Mouse (Mus musculus): Measurements from ENCODE around the gene Bach2.

The Bach2 gene

GRCm38 (mm10) chr4:32385623-32386022, 147.0 kb downstream of the Bach2 start:
- no peak for DNase-seq (ENCODE audit: extremely low spot score, low read depth, low spot score)

- DNase-seq (ENCODE audit: extremely low spot score, low read depth, low spot score), result no peak
Measured at GRCm38 (mm10) chr4:32386346-32386745, 147.7 kb downstream of the Bach2 start.

- DNase-seq (ENCODE audit: extremely low spot score, low read depth, low spot score), result no peak
Measured at GRCm38 (mm10) chr4:32386931-32387330, 148.3 kb downstream of the Bach2 start.

GRCm38 (mm10) chr4:32387479-32388240, 149.1 kb downstream of the Bach2 start:
- no peak for DNase-seq (ENCODE audit: extremely low spot score, low read depth, low spot score)

- DNase-seq (ENCODE audit: extremely low spot score, low read depth, low spot score), result no peak
Measured at GRCm38 (mm10) chr4:32388564-32388963, 150.0 kb downstream of the Bach2 start.

GRCm38 (mm10) chr4:32389107-32389800, 150.7 kb downstream of the Bach2 start:
- DNase-seq (ENCODE audit: extremely low spot score, low read depth, low spot score), result no peak

- DNase-seq (ENCODE audit: extremely low spot score, low read depth, low spot score), result no peak
Measured at GRCm38 (mm10) chr4:32391260-32391659, 152.7 kb downstream of the Bach2 start.

- DNase-seq (ENCODE audit: extremely low spot score, low read depth, low spot score), result no peak
Measured at GRCm38 (mm10) chr4:32393226-32393625, 154.6 kb downstream of the Bach2 start.

GRCm38 (mm10) chr4:32393951-32394350, 155.3 kb downstream of the Bach2 start:
- no peak for DNase-seq (ENCODE audit: extremely low spot score, low read depth, low spot score)

- DNase-seq (ENCODE audit: extremely low spot score, low read depth, low spot score), result no peak
Measured at GRCm38 (mm10) chr4:32394850-32395249, 156.2 kb downstream of the Bach2 start.

GRCm38 (mm10) chr4:32401459-32401858, 162.9 kb downstream of the Bach2 start:
- DNase-seq (ENCODE audit: extremely low spot score, low read depth, low spot score), result no peak

GRCm38 (mm10) chr4:32403506-32403905, 164.9 kb downstream of the Bach2 start:
- no peak for DNase-seq (ENCODE audit: extremely low spot score, low read depth, low spot score)

- DNase-seq (ENCODE audit: extremely low spot score, low read depth, low spot score), result no peak
Measured at GRCm38 (mm10) chr4:32405149-32405882, 166.7 kb downstream of the Bach2 start.

- no peak for DNase-seq (ENCODE audit: extremely low spot score, low read depth, low spot score)
Measured at GRCm38 (mm10) chr4:32405985-32406384, 167.4 kb downstream of the Bach2 start.

- DNase-seq (ENCODE audit: extremely low spot score, low read depth, low spot score), result no peak
Measured at GRCm38 (mm10) chr4:32408535-32408934, 169.9 kb downstream of the Bach2 start.

- DNase-seq (ENCODE audit: extremely low spot score, low read depth, low spot score), result no peak
Measured at GRCm38 (mm10) chr4:32409116-32409880, 170.7 kb downstream of the Bach2 start.

- DNase-seq (ENCODE audit: extremely low spot score, low read depth, low spot score), result no peak
Measured at GRCm38 (mm10) chr4:32413063-32413462, 174.5 kb downstream of the Bach2 start.

GRCm38 (mm10) chr4:32413505-32413904, 174.9 kb downstream of the Bach2 start:
- no peak for DNase-seq (ENCODE audit: extremely low spot score, low read depth, low spot score)

GRCm38 (mm10) chr4:32414959-32415358, 176.4 kb downstream of the Bach2 start:
- no peak for DNase-seq (ENCODE audit: extremely low spot score, low read depth, low spot score)

- DNase-seq (ENCODE audit: extremely low spot score, low read depth, low spot score), result no peak
Measured at GRCm38 (mm10) chr4:32417939-32418338, 179.3 kb downstream of the Bach2 start.

- no peak for DNase-seq (ENCODE audit: extremely low spot score, low read depth, low spot score)
Measured at GRCm38 (mm10) chr4:32421570-32421969, 183.0 kb downstream of the Bach2 start.

All from hindlimb bud, embryonic 11.5 days (tissue).